Mouse (Mus musculus) cortical plate, adult 2 months (tissue): ENCODE measurements at regions not wholly inside any gene's neighbourhood (a gene's known extent, or its start where the extent isn't known, plus 50 kb on each side); places are given as distances from the start of the nearest gene placed in this dataset.

ENCODE experiments used
- CTCF ChIP-seq: fragments of 200-500 bp; IDR thresholded peaks from 2 replicates; pipeline ENCODE4 v1.5.1; 2011; ENCODE audit warnings: mild to moderate bottlenecking, control low read depth, low read length; ENCODE audit not compliant: insufficient read depth; ENCODE audit errors: extremely low read depth
- POLR2A ChIP-seq: fragments of 200-500 bp; IDR thresholded peaks from 2 replicates; pipeline ENCODE4 v1.6.1; 2011; ENCODE audit warnings: mild to moderate bottlenecking, low read length, control low read depth; ENCODE audit not compliant: insufficient read depth; ENCODE audit errors: extremely low read depth

DNA sequence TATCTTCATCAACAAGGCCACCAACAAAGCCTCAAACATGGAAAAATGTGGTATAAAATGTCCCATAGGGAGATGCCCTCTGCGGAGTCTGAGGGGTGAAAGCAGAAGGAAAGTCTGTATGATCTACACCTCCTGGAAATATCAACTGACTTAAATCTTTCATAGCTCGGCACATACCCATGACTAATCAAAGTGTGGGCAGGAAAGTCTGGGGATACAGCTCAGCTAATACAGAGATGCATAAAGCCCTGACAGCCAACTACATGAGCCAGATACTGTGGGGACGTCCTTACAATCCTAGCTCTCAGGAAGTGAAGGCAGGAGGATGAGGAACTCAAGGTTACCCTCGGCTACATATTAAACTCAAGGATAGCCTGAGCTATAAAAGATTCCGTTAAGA, 178.2 kb upstream of the Tbl1xr1 start:
- TF ChIP-seq CTCF, result no peak
- no peak for TF ChIP-seq POLR2A
